Mouse (Mus musculus): ENCODE measurements around the gene St6galnac5.

GRCm38 (mm10) chr3:152842648-152843047 is 139.4 kb downstream of the St6galnac5 start:
- TF ChIP-seq EP300 (IDR thresholded peaks at IDR 0.05; ENCODE audit: insufficient read depth, low read depth, low read length) (no peak), CTCF (IDR thresholded peaks at IDR 0.05; ENCODE audit: low read depth, low read length) (no peak)

All from ES-Bruce4 (cell line).